Mouse (Mus musculus) left cerebral cortex, postnatal 10 days (tissue): ENCODE data around the gene Arhgap15. TPM values are rescaled to one million over a fixed set of nuclear protein-coding genes. Genes with fewer than 3 reads are reported as not detected.

Experiments used
- DNase-seq, 2 experiments: peaks; one replicate each; pipeline ENCODE4 v3.0.0; 2021 to 2022; ENCODE audit warnings: low spot score in 2 of 2, mixed read lengths in 1 of 2; ENCODE audit errors: extremely low spot score in 1 of 2
- intact Hi-C: fragments of 180-260 bp; cut with DNase I; formaldehyde crosslinking; loops from one replicate; pipeline ENCODE4 v1.15.1; 2025
- total RNA-seq, 2 experiments: library from RNA; stranded (reverse); gene quantifications; 2 replicates each; pipeline ENCODE4 v1.2.3; 2021

The Arhgap15 gene
- total RNA-seq, 2 experiments from 2014 or later, result 6.3 to 6.9 TPM

DNA sequence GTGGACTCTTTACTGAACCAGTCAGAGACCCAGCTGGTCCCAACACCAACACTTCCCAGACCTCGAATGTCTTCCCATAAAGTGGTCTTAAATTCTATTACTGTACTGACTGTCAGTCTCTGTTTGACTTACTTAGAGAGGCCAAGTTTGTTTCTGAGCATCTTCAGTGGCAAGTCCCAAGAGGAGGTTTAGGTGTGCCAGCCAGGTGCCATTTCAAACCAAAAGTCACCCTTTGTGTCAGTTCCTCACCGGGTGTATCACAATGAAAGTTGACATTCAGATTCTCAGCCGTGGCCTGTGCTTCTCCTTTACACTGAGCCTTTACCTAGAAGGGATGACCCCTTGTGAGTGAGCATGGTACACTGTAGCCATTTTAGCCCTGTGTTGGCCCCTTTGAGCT is 560.5 kb downstream of the Arhgap15 start:
- intact Hi-C loops, result no loop called here
- DNase-seq, result no peak

DNA sequence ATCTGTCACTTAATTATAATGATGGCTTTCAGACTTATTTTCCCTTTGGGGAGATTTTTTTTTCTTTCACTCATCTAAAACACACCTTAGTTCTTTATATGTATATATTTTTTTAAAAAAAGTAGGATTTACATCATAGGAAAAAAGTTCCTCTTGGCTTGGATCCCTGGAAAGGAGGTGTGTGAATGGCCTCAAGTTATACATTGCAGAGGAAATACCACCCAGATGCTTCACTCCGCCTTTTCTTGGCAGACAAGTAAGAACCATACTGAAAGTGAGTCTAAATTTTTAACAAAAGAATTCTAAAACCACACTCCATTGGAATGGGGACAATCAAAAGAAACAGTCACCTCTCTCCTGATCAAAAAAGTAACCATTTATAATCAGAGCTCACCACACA is 560.9 kb downstream of the Arhgap15 start:
- DNase-seq, result no peak
- intact Hi-C loops, result no loop called here

DNA sequence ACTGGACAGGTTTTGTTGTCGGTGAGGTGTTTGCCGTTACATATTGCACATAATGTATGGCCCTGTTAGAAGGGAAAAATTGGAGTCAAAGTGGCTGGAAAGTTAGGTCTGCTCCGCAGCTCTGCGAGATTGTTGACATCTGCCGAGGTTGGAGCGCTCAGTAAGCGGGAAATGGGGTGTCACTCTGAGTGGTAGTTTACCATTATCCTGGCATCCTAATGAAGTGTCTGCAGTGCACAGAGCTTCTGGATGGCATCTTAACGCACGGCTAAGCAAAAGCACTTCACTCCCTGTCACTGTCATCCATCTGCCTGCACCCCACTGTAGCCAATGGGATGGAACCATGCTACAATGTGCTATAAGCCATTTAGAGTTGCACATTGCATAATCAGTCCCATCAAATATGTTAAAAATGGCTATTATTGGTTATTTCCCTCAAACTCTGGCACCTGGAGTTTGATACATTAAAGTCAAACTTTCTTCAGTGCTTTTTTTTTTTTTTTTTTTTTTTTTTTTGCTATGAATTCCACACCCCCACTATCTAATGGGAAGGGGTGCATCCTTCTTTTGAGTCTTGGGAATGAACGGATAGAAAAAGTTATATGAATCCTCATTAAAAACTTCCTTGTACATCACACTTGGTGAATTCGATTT is 561.6 kb downstream of the Arhgap15 start:
- no peak for DNase-seq
- intact Hi-C loops, result no loop called here

DNA sequence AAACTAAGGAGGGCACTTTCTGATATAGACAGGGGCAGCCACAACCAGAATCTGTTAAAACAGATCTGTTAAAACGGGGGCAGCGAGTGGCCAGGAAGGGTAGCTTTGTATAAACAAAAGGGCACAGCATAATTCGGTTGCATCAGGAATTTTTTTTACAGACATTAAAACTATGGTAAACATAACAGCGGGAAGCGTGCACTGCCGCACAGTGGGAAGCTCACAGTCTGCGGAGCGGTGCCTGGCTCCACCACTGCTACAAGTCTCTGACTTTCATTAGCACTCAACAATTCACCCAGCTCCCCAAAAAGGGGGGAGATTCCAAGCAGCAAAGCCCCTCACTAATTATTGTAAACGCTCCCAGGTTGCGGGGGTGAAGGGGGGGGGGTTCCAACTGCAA is 562.6 kb downstream of the Arhgap15 start:
- intact Hi-C loops, result no loop called here
- peak in 1 of 2 experiments; percentile 20 for DNase-seq

DNA sequence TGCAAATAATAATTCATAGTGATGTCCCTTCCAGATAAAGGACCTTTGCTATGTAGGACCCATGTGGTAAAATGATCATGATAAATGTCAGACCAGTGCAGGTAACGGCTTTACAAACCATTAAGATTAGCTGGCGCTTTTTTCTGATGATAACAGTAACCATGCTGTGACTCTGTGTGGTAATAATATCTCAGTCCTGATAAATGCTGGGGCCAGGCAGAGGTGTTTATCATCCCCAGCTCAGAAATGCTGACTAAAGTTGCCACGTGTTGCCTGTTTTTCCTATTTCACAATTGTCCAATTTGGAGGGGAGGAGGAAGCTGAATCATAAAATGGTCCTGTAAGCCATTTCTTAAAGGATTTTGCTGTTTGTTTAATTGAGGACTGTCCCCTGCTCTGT is 564.9 kb downstream of the Arhgap15 start:
- intact Hi-C loops, result no loop called here
- no peak for DNase-seq

DNA sequence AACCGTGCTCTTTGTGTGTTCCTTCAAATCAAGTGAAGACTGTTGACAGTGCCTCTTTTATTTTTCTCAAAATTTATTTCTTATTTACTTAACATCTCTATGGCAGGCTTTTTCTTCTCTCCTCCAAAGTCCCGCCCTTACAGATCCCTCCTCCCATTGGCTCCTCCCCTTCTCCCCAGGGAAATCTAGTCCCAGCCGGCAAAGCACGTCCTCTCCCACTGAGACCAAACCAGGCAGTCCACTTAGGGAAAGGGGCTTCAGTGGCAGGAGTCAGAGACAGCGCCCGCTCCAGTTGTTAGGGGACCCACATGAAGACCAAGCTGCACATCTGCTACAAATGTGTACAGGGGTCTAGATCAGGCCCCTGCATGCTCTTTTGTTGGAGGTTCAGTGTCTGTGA is 569.8 kb downstream of the Arhgap15 start:
- intact Hi-C loops, result no loop called here
- DNase-seq, result no peak

DNA sequence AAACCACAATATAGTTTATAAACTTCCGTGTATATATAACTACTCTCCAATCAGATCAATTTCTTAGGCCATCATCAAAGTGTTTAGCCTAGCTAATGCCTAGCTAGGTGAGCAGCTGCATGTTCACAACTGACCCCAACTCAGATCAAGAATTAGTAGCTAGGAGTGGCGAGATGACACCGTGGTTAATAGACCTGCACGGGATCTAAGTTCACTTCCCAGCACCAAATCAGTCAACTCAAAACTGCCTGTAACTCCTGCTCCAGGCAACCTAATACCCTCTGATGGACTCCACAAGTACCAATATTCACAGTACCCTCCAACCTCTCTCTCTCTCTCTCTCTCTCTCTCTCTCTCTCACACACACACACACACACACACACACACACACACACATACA is 570.9 kb downstream of the Arhgap15 start:
- intact Hi-C loops, result no loop called here
- no peak for DNase-seq

DNA sequence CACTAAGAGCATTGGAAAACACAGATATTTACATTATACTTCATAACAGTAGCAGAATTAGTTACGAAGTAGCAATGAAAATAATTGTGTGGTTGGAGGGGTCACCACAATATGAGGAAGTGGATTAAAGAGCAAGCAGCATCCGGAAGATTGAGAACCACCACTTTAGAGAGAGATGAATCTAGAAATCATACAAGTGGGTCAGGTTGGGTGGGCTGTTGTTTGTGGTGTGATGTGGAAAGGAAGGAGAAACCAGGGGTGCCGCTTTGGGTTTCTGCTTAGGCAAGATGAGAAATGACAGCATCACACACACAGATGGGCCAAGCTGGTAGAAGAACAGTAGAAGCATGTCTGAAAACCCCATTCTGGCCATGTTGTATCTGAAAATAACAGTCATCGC is 575.2 kb downstream of the Arhgap15 start:
- DNase-seq, result no peak
- intact Hi-C loops, result no loop called here

DNA sequence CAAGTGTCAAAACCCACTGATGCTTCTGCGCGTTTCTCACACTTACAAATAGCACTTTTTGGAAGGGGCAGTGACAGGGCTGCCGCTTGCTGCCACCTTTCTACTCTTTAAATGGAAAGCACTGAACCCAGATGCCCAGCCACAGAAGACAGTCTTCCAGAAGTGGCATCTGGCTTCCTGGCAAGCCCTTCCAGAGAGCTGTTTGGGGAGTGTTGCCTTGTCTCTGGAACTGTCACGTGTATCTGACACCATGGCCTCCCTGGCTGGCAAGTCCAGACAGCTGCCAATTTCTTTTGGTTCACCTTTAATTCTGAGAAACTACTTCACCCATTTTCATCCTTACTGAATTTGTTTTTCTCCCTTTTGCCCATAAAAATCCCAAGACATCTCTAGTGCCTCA is 584.7 kb downstream of the Arhgap15 start:
- no peak for DNase-seq
- intact Hi-C loops, result no loop called here

DNA sequence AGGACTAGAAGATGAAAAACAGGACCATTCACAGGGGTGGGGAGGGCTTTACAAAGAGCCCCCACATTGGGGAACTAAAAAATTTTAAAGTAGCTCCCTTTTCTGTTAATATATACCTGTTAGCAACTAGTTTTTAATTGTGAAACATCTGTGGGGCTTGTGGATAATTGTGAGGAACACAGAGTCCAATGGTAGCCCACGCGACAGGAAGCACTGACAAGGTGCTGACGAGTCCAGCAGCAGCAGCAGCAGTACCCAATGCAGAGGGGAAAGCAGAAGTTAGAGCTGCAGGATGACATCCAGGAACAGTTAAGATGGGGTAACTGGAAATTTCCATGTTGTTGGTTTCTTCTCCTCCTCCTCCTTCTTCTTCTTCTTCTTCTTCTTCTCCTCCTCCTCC is 585.4 kb downstream of the Arhgap15 start:
- intact Hi-C loops, result no loop called here

DNA sequence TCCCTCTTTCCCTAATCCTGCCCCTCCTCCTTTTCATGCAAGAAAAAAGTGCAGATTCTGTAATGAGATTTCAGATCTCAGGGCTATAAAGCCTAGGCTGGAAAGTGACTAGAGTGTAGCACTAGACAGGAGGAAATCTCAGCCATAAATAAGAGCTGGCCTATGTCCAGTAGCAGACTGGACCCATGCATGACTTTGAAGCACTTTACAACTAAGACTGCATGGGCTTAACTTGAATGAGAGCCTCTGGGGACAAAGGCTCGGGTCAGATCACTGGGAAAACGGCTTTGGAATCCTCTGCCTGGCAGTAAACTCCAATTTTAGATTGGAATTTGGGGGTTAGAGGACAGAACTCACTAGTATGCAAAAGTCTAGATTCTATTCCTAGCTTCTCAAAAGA is 585.9 kb downstream of the Arhgap15 start:
- no peak for DNase-seq
- intact Hi-C loops, result no loop called here

More for the DNA sequence above, 585.4 kb downstream of the Arhgap15 start:
- DNase-seq, result no peak

DNA sequence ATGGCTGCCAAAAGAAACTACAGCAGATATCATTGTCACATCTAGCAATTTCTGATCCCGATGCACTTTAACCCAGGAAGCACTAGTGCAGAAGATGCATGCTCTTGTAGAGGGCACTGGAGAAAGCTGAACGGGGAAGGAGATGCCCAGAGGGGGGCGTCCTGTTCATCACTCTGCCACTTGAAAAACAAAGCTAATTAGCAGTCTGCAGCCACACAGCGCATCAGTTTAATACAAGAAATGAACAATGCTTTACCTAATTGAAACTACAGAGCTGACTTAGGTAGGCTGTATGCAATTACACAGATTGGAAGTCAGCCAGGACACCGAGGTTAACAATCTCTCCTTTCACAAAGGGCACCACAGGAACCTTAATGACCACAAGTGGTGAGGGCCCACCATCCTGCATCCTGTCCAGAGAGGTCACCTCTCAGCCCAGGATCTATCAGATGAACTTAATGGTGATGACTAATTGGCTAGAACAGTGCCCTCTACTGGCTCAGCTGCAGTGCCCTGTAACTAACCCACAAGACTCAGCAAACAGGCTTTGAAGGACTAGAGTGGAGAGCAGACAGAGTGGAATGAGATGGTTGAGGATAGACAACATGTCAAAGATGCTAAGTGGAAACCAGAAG is 588.2 kb downstream of the Arhgap15 start:
- no peak for DNase-seq
- intact Hi-C loops, result no loop called here

DNA sequence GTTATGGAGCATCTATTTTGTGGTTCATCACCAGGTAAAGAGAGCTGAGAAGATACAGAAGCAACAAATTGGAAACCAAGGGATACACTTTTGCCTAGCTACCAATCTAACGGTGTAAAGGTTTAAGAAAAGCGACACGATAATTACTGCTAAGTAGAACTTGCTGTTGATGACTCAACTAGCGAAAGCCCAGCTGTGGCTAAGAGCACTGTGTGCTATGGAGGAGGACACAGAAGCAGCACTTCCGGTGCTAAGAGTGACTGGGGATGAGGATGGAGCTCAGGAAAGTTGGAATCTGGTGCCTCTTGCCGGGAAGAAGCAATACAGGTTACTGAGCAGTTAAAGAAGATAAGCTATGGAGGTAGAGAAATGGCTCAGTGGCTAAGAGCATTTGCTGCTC is 589.8 kb downstream of the Arhgap15 start:
- DNase-seq, result no peak
- intact Hi-C loops, result no loop called here

DNA sequence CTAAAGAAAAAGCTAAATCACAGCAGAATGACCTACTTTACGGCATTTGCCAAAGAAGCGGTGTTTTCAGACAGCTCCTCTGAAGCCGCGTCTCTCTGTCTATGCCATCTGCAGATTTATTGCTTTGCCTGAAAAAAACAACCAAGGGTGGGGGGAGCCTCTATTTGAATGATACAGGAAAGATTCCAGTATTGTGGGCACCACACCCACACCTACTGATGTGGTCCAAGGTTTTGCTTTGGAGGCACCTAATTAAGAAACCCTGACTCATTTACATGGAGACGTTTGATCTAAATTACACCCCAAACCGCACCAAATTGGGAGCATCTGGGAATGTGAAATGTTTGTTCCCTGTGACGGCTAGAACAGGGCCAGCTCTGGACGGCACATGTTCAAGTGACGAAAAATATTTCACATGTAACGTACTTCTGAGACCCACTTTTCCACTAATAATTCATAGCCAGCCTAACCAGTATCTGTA is 592.5 kb downstream of the Arhgap15 start:
- DNase-seq, result no peak
- intact Hi-C loops, result no loop called here

DNA sequence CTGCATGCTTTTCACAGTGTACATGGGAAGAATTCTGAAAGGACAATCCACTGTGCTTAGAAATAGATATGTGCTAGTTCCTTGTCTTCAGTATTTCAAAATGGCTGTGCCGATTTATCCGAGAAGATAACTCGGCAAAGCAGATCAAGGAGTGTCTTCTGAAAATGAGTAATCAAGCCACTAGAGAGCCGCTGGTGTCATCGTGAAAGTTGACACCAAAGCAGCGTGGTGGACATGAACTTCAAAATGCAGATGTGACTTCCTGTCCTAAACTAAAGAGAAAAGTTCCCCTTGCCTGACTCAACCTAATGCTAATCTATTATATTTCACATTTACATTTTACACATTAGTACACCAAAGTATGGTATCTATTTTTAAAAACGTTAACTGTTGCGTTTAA is 596.2 kb downstream of the Arhgap15 start:
- intact Hi-C loops, result no loop called here
- DNase-seq, result no peak

DNA sequence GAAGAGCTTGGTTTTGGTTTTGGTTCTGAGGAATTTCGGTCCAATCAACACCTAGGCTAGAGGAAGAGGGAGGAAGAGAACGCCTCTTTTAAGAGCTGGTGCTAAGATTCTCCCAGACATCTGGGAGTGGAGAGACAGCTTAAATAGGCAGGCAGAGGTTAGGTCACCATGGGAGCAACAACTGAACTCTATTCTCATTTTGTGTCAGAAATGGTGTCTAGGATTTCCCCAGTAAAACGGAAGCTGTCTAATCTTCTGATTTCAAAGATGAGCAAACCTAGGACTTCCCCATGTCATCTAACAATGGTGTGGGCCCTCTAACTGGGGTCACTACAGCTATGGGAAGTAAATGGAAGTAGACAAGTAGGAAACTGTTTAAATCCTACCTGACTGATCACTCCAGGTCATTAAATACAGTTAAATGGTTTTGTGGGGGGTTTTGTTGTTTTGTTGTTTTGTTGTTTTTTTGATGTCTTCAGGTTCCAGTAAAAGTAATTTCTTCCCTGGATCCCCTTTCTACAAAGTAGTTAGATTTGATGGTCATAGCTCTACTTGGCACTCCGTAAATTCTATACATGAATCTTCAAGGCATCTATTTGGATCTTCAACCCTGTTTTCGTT is 596.8 kb downstream of the Arhgap15 start:
- no peak for DNase-seq
- intact Hi-C loops, result no loop called here

DNA sequence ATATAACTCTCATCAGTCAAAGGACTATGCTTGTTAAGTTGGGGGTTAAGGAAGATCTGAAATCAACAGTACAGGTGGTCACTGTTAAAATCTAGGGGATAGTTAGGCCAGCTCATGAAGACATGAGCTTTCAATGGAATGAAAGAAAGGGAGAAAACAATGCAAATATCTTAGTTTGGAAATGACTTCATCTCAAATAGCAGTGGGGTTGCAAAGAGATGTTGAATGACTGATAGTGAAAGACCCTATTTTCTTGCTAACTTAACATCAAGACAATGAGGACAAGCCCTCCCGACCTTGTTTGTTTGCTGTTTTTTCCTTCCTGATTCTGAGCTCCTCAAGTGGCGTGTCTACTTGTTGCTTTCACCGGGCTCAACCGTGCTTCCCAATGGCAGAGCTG is 597.6 kb downstream of the Arhgap15 start:
- DNase-seq, result no peak
- intact Hi-C loops, result no loop called here

DNA sequence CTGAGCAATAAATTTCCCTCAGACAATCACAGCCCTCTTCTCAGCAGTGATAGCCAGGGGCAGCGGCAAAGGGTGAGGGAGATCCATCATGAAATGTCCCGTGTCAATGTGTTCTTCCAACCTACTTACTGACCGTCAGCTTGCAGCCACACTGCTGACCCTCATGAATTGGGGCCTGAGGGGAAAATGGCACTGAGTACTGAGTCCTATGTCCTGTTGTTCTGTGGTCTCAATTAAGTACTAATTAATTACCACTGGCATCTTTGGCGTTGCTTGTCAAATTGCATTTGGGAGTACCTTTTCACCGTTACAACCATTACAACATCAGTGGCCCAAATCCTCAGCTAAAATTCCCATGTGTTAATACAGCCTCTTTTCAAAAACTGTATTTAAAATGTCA is 599.2 kb downstream of the Arhgap15 start:
- intact Hi-C loops, result no loop called here
- DNase-seq, result no peak

DNA sequence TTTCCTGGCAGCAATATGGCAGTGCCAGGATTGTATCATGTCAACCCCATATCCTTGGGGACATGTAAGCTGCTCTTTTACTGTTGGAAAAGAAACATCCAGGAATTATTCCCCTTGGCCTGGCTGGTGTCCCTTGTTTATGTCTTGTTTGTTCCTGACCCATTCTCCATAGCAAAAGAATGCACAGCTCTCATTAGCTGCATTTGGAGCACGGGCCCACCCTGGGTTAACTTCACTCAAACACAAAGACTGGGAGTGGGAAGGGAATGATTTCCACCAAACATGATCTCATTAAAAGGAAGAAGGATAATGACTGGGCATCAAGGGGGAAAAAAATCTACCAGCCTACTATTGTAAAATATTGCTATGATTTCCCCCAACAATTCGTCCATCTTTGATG is 600.5 kb downstream of the Arhgap15 start:
- intact Hi-C loops, result no loop called here
- no peak for DNase-seq

DNA sequence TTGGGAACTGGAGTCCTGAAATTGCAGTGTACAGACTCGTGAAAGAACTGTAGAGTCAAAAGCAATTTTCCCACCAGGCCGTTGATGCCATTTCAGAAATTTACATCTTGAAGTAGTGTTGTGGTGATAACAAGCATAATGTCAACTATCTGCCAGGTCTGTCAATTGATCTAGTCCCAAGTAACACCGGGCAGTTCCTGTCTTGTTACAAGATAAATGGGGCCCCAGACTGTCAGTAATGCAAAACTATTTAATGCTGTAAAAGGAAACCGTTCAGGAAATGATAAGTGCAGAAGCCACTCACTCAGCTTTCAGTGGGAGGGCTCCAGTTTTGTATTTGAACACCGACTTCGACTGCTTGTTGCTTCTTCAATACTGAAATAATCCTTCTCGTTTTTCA is 604.3 kb downstream of the Arhgap15 start:
- intact Hi-C loops, result no loop called here
- DNase-seq, result no peak
